Mouse (Mus musculus) heart, adult 2 months (tissue): ENCODE data around the gene Ntan1.

Source experiments
- CTCF ChIP-seq: fragments of 200-600 bp; IDR thresholded peaks from 2 replicates; pipeline ENCODE4 v1.8.1; 2022; ENCODE audit warnings: antibody characterized with exemption, mild to moderate bottlenecking, moderate library complexity
- POLR2A ChIP-seq: fragments of 200-500 bp; IDR thresholded peaks from 2 replicates; pipeline ENCODE4 v1.6.1; 2011; ENCODE audit warnings: mild to moderate bottlenecking, low read depth, low read length, control low read depth; ENCODE audit not compliant: insufficient read depth

DNA sequence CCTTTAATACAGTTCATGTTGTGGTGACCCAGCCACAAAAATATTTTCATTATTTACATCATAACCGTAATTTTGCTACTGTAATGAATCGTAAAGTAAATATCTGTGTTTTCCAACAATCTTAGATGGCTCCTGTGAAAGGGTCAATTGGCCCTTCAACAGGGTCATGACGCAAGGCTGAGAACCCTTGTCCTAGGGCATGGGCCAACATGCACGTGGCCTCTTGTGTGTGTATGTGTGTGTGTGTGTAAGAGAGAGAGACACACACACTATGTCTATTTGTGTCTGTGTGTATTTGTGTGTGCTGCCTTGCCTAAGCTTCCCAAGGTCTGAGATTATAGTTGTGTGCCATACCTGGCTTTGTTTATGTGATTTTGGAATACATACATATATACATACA, 11.0 kb upstream of the Ntan1 start:
- no peak for TF ChIP-seq POLR2A
- no peak for TF ChIP-seq CTCF
